Mouse (Mus musculus) frontal cortex, postnatal 10 days (tissue): ENCODE data around the gene Nup210l.
"Not testable (repeated sequence)": the region's sequence is repeated elsewhere in the genome, so short reads cannot be mapped to it uniquely, and the experiment has no call there.

Source experiments
- DNase-seq, 2 experiments: peaks; one replicate each; pipeline ENCODE4 v3.0.0; 2022; ENCODE audit warnings: low spot score in 2 of 2, mixed read lengths in 1 of 2

Nup210l gene

GRCm38 (mm10) chr3:90094453-90094852 is 9.5 kb upstream of the Nup210l start:
- no peak for DNase-seq

DNA sequence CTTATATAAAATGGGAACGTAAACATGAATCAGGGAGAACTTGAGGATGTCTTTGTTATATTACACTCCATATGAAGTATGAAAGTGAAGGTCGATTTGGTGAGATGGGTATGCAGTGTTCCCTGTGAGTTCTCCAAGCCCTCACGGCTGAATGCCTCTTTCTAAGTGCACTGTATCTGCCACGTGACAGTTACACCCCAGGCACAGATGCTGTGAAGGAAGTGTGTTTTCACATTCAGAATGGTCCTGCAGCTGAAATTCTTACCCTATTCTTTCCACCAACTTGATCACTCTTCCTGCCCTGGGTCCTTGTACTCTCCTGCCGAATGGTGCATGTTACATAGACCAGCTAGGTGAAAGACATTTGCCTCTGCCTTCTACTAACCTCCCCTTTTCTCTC is 6.0 kb upstream of the Nup210l start:
- DNase-seq, result no peak

DNA sequence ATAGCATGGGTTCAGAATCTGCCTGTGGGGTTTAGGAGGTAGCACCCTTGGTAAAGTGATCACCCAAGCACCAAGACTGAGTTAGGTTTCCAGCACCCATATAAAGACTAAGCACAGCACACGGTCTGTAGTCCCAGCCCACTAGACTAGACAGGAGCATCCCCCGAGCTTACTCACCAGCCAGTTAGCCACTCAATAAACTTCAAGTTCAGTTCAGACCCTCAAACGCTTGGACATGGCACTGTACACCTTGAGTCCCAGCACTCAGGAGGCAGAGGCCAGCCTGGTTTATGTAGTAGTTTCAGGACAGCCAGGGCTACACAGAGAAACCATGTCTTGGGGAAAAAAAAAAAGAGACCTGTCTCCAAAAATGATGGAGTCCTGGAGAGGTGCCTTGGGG is 2.9 kb upstream of the Nup210l start:
- DNase-seq, result no peak

GRCm38 (mm10) chr3:90101673-90102072 is 2.3 kb upstream of the Nup210l start:
- DNase-seq, result no peak

DNA sequence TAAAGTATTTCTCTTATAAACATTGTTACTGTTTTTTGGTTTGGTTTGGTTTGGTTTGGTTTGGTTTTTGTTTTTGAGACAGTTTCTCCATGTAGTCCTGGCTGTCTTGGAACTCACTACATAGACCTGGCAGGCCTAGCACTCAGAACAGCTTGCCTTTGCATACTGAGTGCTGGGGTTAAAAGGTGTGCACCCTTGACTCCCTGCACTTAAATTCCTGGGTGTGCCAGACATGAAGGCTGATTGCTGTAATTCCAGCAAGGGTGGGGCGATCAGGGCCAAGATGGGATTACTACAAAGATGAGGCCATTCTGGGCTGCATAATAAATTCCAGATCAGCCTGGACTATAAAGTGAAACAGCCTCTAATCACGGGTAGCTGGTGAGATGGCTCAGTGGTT is 1.7 kb upstream of the Nup210l start:
- DNase-seq, result no peak

DNA sequence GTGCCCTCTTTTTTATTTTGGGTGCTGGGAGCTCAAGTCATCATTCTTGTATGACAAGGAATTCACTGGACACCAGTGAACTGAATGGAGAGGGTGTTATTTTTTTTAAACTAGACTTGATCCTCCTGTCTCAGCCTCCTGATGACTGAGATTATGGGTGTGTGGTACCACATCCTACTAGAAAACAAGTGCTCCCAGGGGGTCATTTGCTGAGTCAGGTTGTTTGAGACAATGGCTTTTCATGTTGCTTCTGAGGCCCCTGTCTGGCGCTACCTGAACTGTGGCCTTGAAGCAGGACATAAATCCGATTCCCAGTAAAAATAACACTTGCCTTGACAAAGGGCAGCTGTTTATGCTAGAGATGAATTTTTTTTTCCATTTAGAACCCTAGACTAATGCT is 756 bp upstream of the Nup210l start:
- no peak for DNase-seq

- no peak for DNase-seq
Observed at GRCm38 (mm10) chr3:90111706-90112105, 7.8 kb downstream of the Nup210l start.

DNA sequence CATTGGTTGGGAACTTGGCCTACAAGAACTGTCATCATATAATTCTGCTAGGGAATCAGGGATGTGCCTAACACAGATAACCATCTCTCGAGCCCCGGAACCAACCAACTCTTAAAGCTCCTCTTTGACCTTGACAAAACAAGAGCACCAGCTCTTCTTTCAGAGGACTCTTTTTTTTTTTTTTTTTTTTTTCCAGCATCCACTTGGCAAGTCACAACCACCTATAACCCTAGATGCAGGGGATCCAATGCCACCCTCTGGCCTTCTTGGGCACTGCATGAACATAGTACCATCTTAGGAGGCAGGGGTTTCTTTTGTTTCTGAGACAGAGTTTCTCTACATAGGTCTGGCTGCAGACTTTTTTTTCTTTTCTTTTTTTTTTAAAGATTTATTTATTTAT is 10.4 kb downstream of the Nup210l start:
- DNase-seq, result no peak

DNA sequence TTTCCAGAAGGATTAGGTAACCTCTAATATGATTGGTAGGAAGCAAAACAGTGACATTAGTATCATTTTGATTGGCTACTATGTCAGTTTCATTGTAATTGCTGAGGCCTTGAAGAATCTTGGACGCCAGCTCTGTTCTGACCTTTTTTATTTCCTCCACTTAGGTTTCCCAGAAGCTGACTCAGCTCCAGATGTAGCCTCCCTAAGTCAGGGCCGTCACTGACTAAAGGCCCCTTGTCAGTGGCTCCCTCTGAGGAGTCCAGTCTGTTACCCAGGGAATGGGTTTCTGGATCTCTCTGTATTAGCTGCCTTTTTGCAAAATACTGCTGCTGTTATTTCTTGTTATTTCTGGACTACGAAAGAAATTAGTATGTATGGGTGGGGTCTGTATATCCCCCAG is 11.6 kb downstream of the Nup210l start:
- DNase-seq, result no peak

- no peak for DNase-seq
Observed at GRCm38 (mm10) chr3:90118132-90118790, 14.3 kb downstream of the Nup210l start.

- DNase-seq, result not testable (repeated sequence)
Observed at GRCm38 (mm10) chr3:90122036-90122435, 18.1 kb downstream of the Nup210l start.

GRCm38 (mm10) chr3:90125710-90126109 is 21.8 kb downstream of the Nup210l start:
- DNase-seq, result no peak

GRCm38 (mm10) chr3:90127881-90128280 is 23.9 kb downstream of the Nup210l start:
- no peak for DNase-seq

- DNase-seq, result no peak
Observed at GRCm38 (mm10) chr3:90132745-90133144, 28.8 kb downstream of the Nup210l start.

DNA sequence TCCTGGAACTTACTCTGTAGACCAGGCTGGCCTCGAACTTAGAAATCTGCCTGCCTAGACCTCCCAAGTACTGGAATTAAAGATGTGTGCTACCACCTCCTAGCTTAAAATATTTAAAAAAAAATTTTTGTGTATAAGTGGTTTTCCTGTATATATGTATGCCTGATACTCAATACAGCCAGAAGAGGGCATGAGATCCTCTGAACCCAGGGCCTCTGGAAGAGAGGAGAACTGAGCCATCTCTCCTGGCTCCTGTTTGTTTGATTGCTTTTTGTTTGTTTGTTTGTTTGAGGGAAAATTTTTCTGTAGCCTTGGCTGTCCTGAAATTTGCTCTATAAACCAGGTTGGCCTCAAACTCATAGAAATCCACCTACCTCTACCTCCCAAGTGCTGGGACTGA is 29.4 kb downstream of the Nup210l start:
- DNase-seq, result no peak

DNA sequence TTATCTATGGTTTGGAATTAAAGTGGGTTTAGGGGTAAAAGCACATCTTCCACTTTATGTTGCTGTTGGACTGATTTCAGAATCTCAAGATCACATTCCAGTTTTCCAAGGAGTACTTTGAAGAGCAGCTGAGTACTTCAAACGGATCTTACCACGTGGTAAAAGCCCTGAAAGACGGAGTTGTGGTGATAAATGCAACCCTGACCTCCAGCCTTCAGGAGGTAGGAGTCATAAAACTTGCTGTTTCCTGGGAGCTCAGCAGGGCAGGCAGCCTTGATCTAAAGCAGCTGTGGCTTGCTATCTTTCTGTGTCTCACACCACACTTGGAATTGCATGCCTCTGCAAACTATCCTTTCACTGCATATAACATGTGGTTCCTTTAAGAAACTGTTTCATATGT is 30.6 kb downstream of the Nup210l start:
- no peak for DNase-seq

- DNase-seq, result no peak
Observed at GRCm38 (mm10) chr3:90134993-90135392, 31.1 kb downstream of the Nup210l start.

DNA sequence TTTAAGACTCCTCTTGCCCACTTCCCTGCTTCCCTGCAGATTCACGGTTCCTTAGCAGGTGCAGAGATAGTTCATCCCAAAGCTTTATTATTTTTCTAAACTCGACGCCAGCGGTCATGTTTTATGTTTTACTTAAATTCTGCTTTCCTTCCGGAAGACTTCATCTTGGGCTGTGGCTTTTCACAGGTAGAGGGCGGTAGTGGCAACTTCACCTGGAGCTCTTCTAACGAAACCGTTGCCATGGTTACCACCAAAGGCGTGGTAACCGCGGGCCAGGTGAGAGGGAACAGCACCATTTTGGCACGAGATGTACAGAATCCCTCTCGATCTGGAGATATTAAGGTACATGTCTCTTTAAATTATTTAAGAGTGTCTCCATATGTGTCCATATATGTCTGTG is 32.7 kb downstream of the Nup210l start:
- no peak for DNase-seq

DNA sequence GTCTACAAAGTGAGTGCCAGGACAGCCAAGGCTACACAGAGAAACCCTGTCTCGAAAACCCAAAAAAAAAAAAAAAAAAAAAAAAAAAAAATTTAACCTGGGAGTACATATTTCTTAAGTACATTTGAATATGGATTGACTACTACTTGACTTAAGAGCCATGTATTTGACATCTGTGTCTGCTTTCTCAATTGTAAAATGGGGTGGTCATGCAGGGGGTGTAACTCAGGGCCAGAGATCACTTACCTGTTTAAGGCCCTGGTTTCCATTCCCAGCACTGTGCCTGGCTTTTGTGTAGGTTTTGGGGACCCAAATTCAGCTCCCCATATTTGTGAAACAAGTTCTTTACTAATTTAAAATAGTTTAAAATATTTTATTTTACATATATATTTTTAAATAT is 33.7 kb downstream of the Nup210l start:
- DNase-seq, result no peak

- no peak for DNase-seq
Observed at GRCm38 (mm10) chr3:90139962-90140361, 36.0 kb downstream of the Nup210l start.

- no peak for DNase-seq
Observed at GRCm38 (mm10) chr3:90145461-90145860, 41.5 kb downstream of the Nup210l start.

DNA sequence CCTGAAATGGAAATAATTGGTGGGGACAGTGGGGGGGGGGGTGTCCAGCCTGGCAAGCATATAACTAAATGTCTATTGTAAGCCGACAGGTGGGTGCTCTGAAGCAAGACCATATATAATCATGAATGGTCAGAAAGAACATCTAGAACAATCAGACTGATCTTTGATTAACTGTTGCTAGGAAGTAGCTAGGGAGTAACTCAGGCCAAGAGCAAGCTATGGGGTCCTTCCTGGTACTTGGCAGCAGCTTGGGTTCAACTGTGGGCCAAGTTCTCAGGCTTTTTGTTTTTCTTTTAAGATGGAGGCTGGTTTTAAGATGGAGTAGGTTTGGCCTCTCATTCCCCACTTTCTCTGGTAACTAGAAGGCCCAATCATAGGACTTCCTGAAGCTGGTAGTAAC is 42.7 kb downstream of the Nup210l start:
- DNase-seq, result no peak

DNA sequence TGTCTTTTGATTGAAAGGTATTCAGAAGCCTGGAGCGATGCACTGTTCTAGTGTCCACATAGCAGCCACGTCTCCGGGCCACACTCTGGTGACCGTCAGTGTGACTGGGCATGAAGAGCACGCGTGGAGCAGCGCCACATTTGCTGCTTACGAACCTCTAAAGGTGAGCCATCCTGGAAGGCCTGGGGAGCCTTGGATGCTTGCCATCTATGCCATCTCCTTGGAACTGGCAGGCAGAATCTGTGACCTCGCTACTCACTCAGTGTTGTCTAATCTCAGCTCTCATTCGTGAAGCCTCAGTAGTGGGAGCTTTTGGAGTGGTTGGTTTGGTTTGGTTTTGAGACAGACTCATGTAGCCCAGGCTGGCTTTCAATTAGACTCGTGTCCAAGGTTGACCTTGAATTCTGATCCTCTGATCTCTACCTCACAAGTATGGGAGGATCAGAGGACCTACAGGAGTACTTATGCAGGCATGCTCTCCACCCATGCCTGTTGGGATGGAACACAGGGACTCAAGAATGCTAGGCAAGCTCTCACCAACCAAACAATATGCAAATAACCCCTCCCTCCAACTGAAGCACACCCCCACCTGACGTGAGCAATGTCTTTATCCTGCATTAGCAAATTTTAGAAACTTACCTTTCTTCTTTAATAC is 47.3 kb downstream of the Nup210l start:
- DNase-seq, result no peak

DNA sequence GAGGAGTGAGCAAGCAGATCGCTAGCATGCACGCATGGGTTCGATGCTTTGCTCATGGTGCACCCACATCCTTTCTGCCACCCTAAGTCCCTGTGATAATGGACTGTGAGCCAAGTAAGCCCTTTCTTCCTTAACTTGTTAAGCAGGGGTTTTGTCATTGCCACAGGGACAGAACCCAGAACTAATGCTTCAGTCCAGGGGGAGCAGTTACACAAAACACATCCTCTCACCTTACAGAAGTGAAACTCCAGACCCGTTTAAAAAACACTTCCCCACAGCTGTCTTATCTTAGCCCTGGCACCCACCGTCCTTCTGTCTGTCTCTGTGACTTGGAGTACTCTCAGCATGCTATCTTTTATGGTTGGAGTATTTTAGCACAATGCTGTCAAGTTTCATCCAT is 52.1 kb downstream of the Nup210l start:
- DNase-seq, result no peak
